Mouse (Mus musculus) liver, embryonic 14.5 days (tissue): ENCODE results near the gene R3hdm2.

Experiments used
- CTCF ChIP-seq: IDR thresholded peaks from 2 replicates; pipeline ENCODE4 v1.5.1; 2016; ENCODE audit warnings: antibody characterized with exemption, low read depth, control low read depth
- EP300 ChIP-seq: IDR thresholded peaks from 2 replicates; pipeline ENCODE4 v1.6.1; 2016; ENCODE audit warnings: antibody characterized with exemption, low read depth

- TF ChIP-seq CTCF, result no peak
- no peak for TF ChIP-seq EP300
Measured at GRCm38 (mm10) chr10:127377700-127378099, 2.4 kb upstream of the R3hdm2 start.
